Mouse (Mus musculus): ENCODE measurements at regions not wholly inside any gene's neighbourhood (a gene's known extent, or its start where the extent isn't known, plus 50 kb on each side); places are given as distances from the start of the nearest gene placed in this dataset.
A peak's percentile ranks its signal among the peaks of the same experiment; 100 is the strongest.

DNA sequence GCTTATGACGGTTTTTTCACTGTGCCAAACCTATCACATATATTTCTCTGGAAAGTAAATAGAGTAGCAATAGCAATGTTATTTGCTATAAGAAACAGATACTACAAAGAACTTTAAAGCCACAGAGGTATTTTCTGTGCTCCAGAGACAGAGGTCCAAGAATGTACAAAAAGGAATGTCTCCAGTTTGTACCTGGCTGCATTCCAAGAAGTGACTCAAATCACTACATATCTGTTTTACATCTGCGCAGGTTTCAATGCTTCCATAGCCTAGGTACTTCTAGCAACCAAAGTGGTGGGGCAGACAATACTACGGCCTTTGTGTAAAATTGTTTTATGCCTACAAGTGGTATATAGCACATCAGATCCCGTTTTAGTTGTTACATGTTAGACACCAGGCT, 620.7 kb upstream of the Klf6 start:
- 88% methylated on average over 4 of the region's 4 CpGs for WGBS
- H3K27ac ChIP-seq: no peak overlapping the region
- no peaks in the 10 kb centered on the region for H3K27me3 ChIP-seq (ENCODE audit: poor library complexity, severe bottlenecking)
- H3K4me1 ChIP-seq: no peaks in the 10 kb centered on the region
- no peak for DNase-seq (ENCODE audit: extremely low spot score, low spot score)
- no peaks in the 10 kb centered on the region for H3K9me3 ChIP-seq
- H3K36me3 ChIP-seq (replicated peaks): no peaks in the 10 kb centered on the region
- H3K4me3 ChIP-seq: no peak overlapping the region

DNA sequence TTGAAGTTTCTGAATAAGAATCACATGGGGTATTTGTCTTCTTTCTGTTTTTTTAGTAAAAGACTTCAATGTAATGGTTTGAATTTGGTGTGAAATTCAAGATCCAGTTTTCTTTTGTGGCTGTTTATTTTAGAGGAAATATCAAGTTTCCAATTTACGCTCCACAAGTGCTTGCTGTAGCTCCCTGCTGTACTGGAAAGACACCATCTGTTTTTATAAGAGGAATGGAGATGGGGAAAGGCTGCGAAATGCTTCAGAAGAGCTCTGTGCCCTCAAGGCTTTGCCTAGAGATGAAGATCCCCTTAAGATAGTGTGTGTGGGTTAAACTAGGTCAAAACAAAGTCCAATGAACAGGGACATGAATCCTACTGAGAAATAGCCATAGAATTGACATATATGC, 618.5 kb upstream of the Klf6 start:
- Histone ChIP-seq H3K27ac (no peak overlapping the region), H3K36me3 (replicated peaks) (no peaks in the 10 kb centered on the region), H3K9me3 (no peaks in the 10 kb centered on the region; the same call in 1 of the 2 replicates), H3K4me3 (no peak overlapping the region), H3K27me3 (ENCODE audit: poor library complexity, severe bottlenecking) (no peaks in the 10 kb centered on the region), H3K4me1 (no peaks in the 10 kb centered on the region)
- 58% methylated on average over 2 of the region's 2 CpGs for WGBS
- no peak for DNase-seq (ENCODE audit: extremely low spot score, low spot score)

DNA sequence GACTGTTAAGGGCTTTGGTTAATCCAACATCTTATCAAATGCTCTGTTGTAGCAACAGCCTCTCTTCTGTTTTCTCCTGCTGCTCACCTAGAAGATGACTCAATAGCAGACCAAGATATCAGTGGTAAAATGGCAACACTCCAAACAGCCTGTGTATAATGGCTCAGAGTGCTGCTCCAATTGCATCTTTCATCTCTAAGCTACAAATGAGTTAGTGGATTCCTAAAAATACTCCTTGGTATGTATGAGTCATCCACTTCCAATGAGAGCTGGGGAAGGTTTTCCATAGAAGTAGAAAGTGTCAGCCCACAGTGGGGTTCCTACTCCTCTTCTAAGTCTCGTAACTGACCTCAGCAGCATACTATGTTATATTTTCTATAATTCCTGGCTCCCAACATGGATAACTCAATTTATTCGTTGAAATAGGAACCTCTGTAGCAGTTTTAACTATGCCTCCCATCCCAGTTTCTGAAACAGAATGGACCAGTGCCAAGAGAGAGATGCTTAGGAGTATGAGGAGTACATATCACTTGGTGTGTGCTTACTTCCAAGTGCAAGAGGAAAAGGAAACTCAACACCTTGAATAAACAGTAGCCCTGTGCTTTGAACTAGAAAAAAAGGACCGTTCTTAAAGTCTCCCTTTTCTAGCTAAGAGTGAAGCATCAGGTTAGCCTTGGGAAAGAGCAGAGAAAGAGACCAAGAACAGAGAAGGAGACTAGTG, 612.5 kb upstream of the Klf6 start:
- DNase-seq (ENCODE audit: extremely low spot score, low spot score): no peak
- Histone ChIP-seq H3K4me1 (no peaks in the 10 kb centered on the region), H3K36me3 (replicated peaks) (no peaks in the 10 kb centered on the region), H3K4me3 (no peak overlapping the region), H3K27me3 (ENCODE audit: poor library complexity, severe bottlenecking) (no peaks in the 10 kb centered on the region), H3K9me3 (no peaks in the 10 kb centered on the region; the same call in 1 of the 2 replicates), H3K27ac (no peak overlapping the region)
- WGBS: 56% methylated on average over 3 of the region's 3 CpGs

DNA sequence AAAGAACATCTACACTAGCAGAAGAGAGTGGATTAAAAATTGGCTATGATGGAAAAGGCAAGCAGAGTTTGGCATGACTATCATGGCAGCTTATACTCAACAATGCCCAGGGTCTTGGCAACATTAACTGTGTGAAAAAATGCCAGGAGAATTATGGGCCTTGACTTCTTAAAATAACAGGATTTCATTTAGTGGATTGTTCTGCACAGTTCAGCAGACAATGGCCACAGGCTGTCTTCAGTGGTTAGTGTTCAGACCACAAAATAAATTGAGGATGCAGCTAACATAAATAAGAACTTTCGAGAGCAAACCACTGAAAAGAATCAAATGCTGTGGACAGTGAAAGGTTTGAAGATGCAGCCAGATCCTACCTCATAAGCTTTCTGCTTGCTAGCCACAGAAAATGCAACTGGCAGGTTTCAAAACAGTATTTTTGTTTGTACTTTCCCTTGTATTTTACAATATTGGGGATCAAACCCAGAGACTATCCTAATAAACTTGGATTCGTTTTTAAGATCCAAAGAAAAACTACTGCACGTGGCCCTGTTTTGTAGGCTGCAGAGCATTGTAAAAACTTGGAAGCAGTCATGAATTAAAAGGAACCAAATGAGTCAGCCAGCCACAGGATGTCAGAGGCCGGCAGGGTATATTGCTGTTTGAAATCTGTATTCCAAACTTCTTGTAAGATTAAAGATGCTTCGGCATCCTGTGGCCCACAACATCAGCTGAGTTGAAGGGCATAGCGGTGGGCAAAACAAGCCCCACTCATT, 603.2 kb upstream of the Klf6 start:
- H3K27me3 ChIP-seq (ENCODE audit: poor library complexity, severe bottlenecking): no peaks in the 10 kb centered on the region
- WGBS: 88% methylated on average over 6 of the region's 6 CpGs
- no peak overlapping the region for H3K27ac ChIP-seq
- H3K9me3 ChIP-seq: no peaks in the 10 kb centered on the region
- H3K4me3 ChIP-seq: no peak overlapping the region
- H3K4me1 ChIP-seq: no peaks in the 10 kb centered on the region
- no peaks in the 10 kb centered on the region for H3K36me3 ChIP-seq (replicated peaks)
- no peak for DNase-seq (ENCODE audit: extremely low spot score, low spot score)

DNA sequence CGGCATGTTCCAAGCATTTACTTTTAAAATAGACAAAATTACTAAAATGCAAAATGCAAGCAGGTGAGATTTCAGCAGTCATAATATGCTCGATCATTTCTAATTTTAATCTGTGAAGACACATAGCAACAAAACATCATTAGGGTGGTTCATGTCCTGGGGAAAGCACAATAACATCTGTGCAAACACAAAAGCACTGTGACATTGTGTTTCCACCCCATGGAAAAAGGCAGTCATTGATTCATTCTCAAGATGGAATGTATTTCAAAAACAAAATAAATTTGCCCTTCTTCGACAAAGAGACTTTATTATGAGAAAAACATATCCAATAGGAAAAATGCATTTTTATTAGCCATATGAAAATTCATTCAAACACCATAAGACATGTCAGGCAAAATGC, 601.5 kb upstream of the Klf6 start:
- H3K4me3 ChIP-seq: no peak overlapping the region
- H3K4me1 ChIP-seq: no peaks in the 10 kb centered on the region
- 83% methylated on average over 3 of the region's 3 CpGs for WGBS
- no peak for DNase-seq (ENCODE audit: extremely low spot score, low spot score)
- no peaks in the 10 kb centered on the region for H3K36me3 ChIP-seq (replicated peaks)
- no peak overlapping the region for H3K27ac ChIP-seq
- H3K27me3 ChIP-seq (ENCODE audit: poor library complexity, severe bottlenecking): no peaks in the 10 kb centered on the region
- no peaks in the 10 kb centered on the region for H3K9me3 ChIP-seq

DNA sequence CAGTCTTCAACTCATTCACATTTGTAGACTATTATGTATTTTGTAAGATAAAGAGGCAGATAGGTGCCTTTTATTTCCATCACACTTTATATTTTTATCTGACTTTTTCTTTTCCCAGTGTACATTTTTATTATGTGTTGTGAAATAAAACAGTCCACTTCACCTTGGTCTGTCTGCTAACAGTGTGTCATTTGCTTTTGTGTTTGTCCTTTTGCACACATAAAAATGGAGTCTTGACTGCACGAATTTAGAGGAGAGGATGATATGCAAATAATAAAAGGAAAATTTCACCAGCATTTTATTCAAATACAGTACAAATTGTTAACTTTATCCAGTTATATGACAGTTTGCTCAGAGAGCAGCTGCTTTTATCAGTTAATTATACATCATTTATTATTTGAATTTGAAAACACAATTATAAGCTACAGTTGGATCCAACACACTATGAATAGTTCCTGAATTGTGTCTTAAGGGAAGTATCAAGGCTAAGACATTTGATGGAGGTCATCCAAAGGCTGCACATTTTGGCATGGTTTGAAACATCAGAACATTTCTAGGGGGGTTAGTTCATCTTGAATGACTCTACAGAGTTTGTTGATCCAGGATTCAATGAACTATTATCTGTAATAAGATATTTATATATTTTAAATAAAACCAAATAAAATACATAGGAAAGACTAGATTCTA, 588.6 kb upstream of the Klf6 start:
- Histone ChIP-seq H3K36me3 (replicated peaks) (no peaks in the 10 kb centered on the region), H3K4me3 (no peak overlapping the region), H3K27me3 (ENCODE audit: poor library complexity, severe bottlenecking) (no peaks in the 10 kb centered on the region), H3K4me1 (no peaks in the 10 kb centered on the region), H3K9me3 (no peaks in the 10 kb centered on the region), H3K27ac (no peak overlapping the region)
- DNase-seq (ENCODE audit: extremely low spot score, low spot score): no peak
- 77% methylated on average over 1 of the region's 1 CpGs for WGBS

DNA sequence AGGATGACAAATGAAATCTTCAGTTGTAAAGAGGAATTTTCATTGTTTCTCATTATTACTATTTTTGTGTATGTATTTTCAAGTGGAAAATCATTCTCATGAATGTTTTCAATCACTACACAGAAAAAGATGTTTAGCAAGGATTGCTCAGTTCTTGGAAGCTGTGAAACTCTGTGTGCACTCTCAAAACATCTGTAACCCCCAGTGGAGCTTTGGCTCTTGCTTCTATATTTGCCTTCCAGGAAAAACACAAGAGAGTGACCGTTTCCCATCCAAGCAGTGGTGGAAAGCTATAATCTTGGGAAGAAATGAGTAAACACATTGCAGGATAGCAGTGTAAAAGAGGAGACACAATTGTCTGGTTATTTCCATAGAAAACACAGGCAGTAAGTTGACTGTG, 584.7 kb upstream of the Klf6 start:
- no peak for DNase-seq (ENCODE audit: extremely low spot score, low spot score)
- H3K27me3 ChIP-seq (ENCODE audit: poor library complexity, severe bottlenecking): no peaks in the 10 kb centered on the region
- no peaks in the 10 kb centered on the region for H3K36me3 ChIP-seq (replicated peaks)
- no peak overlapping the region for H3K27ac ChIP-seq
- H3K9me3 ChIP-seq: no peaks in the 10 kb centered on the region
- no peaks in the 10 kb centered on the region for H3K4me1 ChIP-seq
- no peak overlapping the region for H3K4me3 ChIP-seq
- WGBS: 84% methylated on average over 1 of the region's 1 CpGs

DNA sequence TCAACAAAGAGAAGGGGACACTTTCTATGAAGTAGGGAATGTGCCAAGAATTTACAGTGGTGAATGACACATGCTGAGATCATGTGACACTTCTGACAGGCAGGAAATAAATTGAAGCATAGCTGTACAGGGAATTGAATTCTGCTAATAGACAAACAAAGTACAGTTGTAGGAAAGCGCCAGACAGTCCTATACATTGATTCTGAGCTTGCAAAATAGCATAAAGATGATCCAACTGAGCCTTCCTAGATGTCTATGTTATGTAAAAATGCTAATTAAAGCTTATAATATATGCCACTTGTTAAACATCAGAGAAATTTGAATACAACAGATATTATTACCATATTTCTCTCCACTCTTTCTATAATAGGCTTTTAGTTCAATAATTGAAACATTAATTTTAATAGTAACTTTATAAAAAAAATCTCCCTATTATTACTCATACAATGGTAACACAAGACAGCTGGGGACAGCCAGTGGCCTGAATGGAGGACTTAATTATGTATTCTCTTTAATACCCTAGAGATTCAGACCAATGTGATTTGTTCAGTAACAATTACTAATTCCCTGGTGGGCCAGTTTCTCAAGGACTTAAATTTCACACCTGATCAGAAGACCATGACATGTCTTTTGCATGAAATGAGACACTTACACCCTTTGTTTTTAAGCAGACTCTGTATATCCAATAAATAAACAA, 571.4 kb upstream of the Klf6 start:
- Histone ChIP-seq H3K9me3 (no peaks in the 10 kb centered on the region), H3K27ac (no peak overlapping the region), H3K36me3 (replicated peaks) (no peaks in the 10 kb centered on the region), H3K4me1 (no peaks in the 10 kb centered on the region), H3K4me3 (no peak overlapping the region), H3K27me3 (ENCODE audit: poor library complexity, severe bottlenecking) (no peaks in the 10 kb centered on the region)
- WGBS: 84% methylated on average over 1 of the region's 1 CpGs
- no peak for DNase-seq (ENCODE audit: extremely low spot score, low spot score)

DNA sequence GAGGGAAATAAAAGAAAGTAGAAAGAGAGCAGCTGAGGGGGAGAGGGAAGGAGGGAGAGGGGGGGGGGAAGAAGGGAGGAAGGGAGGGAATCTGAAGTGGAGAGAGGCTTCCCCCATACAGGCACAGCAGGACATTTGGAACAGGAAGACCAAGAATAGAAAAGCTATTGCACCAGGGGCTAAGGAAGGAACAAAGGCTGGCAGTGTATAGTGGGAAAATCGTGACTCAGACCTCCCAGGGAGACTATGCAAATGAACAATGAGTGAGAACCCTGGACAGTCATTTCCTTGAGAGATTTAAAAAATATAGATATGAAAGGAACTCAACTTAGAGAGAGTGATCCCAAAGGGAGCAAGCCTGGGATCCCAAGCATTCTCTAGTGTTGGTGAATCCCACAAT, 559.1 kb upstream of the Klf6 start:
- 3% methylated on average over 1 of the region's 1 CpGs for WGBS

DNA sequence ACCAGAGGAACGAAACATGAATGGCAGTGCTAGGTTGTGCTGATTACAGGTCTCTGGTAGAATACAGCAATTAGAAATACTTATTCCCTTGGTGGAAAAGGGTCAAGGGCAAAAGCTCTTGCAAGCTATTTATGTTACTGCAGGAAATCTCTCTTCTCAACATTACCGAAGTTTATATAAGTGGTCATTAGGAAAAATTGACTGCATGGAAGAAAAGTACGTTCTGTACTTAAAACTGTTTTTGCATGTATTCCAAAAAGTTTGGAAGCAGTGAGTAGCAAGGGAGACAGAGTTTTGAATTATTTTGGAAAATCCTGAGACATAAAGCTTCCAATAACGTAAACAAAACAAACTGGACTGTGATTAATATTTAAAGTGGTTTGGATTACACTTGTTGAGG, 554.6 kb upstream of the Klf6 start:
- Histone ChIP-seq H3K36me3 (replicated peaks) (no peaks in the 10 kb centered on the region), H3K27ac (no peak overlapping the region), H3K4me3 (no peak overlapping the region), H3K9me3 (no peaks in the 10 kb centered on the region), H3K27me3 (ENCODE audit: poor library complexity, severe bottlenecking) (no peaks in the 10 kb centered on the region), H3K4me1 (peaks cover 7% of the 10 kb centered on the region)
- no peak for DNase-seq (ENCODE audit: extremely low spot score, low spot score)
- 86% methylated on average over 4 of the region's 4 CpGs for WGBS

More for the DNA sequence above, 559.1 kb upstream of the Klf6 start:
- Histone ChIP-seq H3K27ac (0 out of 2 replicates have a peak overlapping the region, but pooled peaks have one; percentile 30), H3K4me1 (peaks cover 13% of the 10 kb centered on the region), H3K9me3 (no peaks in the 10 kb centered on the region), H3K4me3 (no peak overlapping the region), H3K36me3 (replicated peaks) (no peaks in the 10 kb centered on the region), H3K27me3 (ENCODE audit: poor library complexity, severe bottlenecking) (no peaks in the 10 kb centered on the region)
- DNase-seq (ENCODE audit: extremely low spot score, low spot score): no peak

DNA sequence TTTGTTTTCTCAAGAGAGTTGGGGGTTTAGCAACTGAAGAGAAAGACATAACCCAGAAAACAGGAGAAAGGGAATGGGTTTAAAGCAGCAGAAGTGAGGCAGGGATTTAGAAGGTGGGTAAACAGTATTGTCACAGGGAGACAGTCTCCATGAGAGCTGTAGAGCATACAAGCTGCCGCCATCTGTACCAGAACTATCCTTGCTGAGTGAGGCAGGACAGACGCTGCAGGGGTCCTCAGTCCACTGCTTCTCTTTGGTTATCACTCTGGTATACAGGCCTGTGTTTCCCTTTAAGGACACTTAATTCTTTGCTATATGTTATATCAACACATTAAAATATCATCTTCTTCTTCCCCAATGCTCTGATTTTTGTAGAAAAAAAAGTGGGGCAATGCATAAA, 548.0 kb upstream of the Klf6 start:
- Histone ChIP-seq H3K9me3 (no peaks in the 10 kb centered on the region), H3K27ac (no peak overlapping the region), H3K4me3 (no peak overlapping the region), H3K4me1 (no peaks in the 10 kb centered on the region), H3K27me3 (ENCODE audit: poor library complexity, severe bottlenecking) (no peaks in the 10 kb centered on the region), H3K36me3 (replicated peaks) (no peaks in the 10 kb centered on the region)
- 56% methylated on average over 2 of the region's 2 CpGs for whole genome bisulfite sequencing
- DNase-seq (ENCODE audit: extremely low spot score, low spot score): no peak

DNA sequence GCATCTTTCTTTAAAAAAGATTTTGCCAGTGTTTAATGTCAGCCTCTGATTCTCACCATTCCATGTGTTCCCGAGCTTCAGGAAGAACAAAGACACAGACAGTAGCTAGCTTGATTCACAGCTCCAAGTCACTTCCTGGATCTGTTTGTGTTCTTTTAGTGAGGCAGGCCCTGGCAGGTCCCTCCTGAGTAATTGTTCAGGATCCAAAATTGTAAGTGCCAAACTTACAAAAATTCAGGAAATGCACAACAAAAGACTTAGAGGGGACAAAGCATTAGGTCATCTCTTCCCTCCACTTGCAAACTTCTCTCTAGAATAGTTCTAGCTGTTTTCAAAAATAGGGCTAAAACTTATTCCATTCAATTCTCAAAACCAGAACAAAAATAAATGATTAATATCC, 546.3 kb upstream of the Klf6 start:
- 65% methylated on average over 1 of the region's 1 CpGs for WGBS
- Histone ChIP-seq H3K27ac (no peak overlapping the region), H3K9me3 (no peaks in the 10 kb centered on the region), H3K27me3 (ENCODE audit: poor library complexity, severe bottlenecking) (no peaks in the 10 kb centered on the region), H3K36me3 (replicated peaks) (no peaks in the 10 kb centered on the region), H3K4me1 (no peaks in the 10 kb centered on the region), H3K4me3 (no peak overlapping the region)
- no peak for DNase-seq (ENCODE audit: extremely low spot score, low spot score)
